16 mouse cellular contexts compared by ENCODE assay signal in genomic region chr13:32934706-32935381, GRCm38 (mm10). TPM values are rescaled to one million over a fixed set of nuclear protein-coding genes. Genes with fewer than 3 reads are reported as not detected.
A peak's percentile ranks its signal among the peaks of the same experiment; 100 is the strongest.
DNase-seq lines count a peak whose midpoint lies in the region; ATAC-seq and TF ChIP-seq lines count a peak whose summit lies in the region.
"Had no signal": no experiment of that assay in that cellular context is flagged by ENCODE, and none has a peak within 500 bp of the region (broad histone marks: within the 10 kb centered on the region; RNA-seq: fewer than 3 reads in every experiment).

No protein-coding gene starts in this region.

- no peak overlapping the region for H3K4me3 ChIP-seq in midbrain, embryonic 14.5 days (replicated peaks; ENCODE audit: low read depth, low read length)
- no peak overlapping the region for H3K4me3 ChIP-seq in midbrain, embryonic 10.5 days
- H3K4me3 ChIP-seq in MEL (ENCODE audit: control insufficient read depth in 1 of 2, insufficient read depth in 1 of 2, low read depth in 2 of 2, low read length in 2 of 2) = no peak overlapping the region
- no peak overlapping the region for H3K4me3 ChIP-seq in embryonic facial prominence, embryonic 14.5 days (ENCODE audit: low read depth, low read length)

- ATAC-seq in midbrain, embryonic 14.5 days (ENCODE audit: low FRiP score, low TSS enrichment) = 0 out of 2 replicates have a peak, but pooled peaks have one; percentile 24
- peak; percentile 55; the same call in 1 of the 2 replicates for ATAC-seq in embryonic facial prominence, embryonic 14.5 days (ENCODE audit: low read depth)
- ATAC-seq in activated CD4-positive, CD25-positive, alpha-beta regulatory T cell, adult 4 months = no peak
- ATAC-seq: hindbrain, postnatal 0 days; lung, postnatal 0 days had no signal

- H3K27ac ChIP-seq in midbrain, embryonic 14.5 days (replicated peaks; ENCODE audit: low read depth, low read length) = no peak overlapping the region
- no peak overlapping the region for H3K27ac ChIP-seq in midbrain, embryonic 10.5 days (replicated peaks)
- H3K27ac ChIP-seq in MEL (ENCODE audit: control insufficient read depth, low read depth, low read length) = no peak overlapping the region
- no peak overlapping the region for H3K27ac ChIP-seq in embryonic facial prominence, embryonic 14.5 days (replicated peaks; ENCODE audit: low read depth, low read length)
- H3K27ac ChIP-seq: hindbrain, postnatal 0 days; kidney, postnatal 0 days had no signal

- H3K4me1 ChIP-seq in midbrain, embryonic 14.5 days (ENCODE audit: control insufficient read depth, insufficient read depth, low read length) = no peaks in the 10 kb centered on the region
- H3K4me1 ChIP-seq in midbrain, embryonic 10.5 days = no peaks in the 10 kb centered on the region
- no peaks in the 10 kb centered on the region for H3K4me1 ChIP-seq in MEL (ENCODE audit: control insufficient read depth in 1 of 2, insufficient read depth in 2 of 2, low read length in 2 of 2)
- H3K4me1 ChIP-seq in embryonic facial prominence, embryonic 14.5 days (ENCODE audit: control insufficient read depth, insufficient read depth, low read length) = no peaks in the 10 kb centered on the region

- H3K27me3 ChIP-seq in midbrain, embryonic 14.5 days (ENCODE audit: control insufficient read depth, insufficient read depth, low read length) = no peaks in the 10 kb centered on the region
- H3K27me3 ChIP-seq in midbrain, embryonic 10.5 days (ENCODE audit: low read depth, poor library complexity, severe bottlenecking) = no peaks in the 10 kb centered on the region
- H3K27me3 ChIP-seq in MEL (ENCODE audit: control insufficient read depth in 1 of 2, insufficient read depth in 2 of 2, low read length in 2 of 2) = peaks cover 3 to 5% of the 10 kb centered on the region in 2 experiments; a peak in 3 of 4 replicates
- H3K27me3 ChIP-seq in embryonic facial prominence, embryonic 14.5 days (replicated peaks; ENCODE audit: control insufficient read depth, insufficient read depth, low read length) = no peaks in the 10 kb centered on the region

- TF ChIP-seq RAD21 in MEL (IDR thresholded peaks at IDR 0.05; ENCODE audit: low read depth, low read length) = no peak

- no peak overlapping the region for H3K9ac ChIP-seq in midbrain, embryonic 14.5 days (replicated peaks; ENCODE audit: low read length)
- H3K9ac ChIP-seq in MEL (ENCODE audit: control insufficient read depth, low read depth, low read length, poor library complexity, severe bottlenecking) = no peak overlapping the region
- H3K9ac ChIP-seq in embryonic facial prominence, embryonic 14.5 days (ENCODE audit: low read depth, low read length) = no peak overlapping the region

- WGBS in midbrain, embryonic 14.5 days = 47% methylated on average over 1 of the region's 1 CpGs
- 51% methylated on average over 1 of the region's 1 CpGs for WGBS in midbrain, embryonic 10.5 days
- 21% methylated on average over 1 of the region's 1 CpGs for WGBS in embryonic facial prominence, embryonic 14.5 days

- H3K4me2 ChIP-seq in midbrain, embryonic 14.5 days (ENCODE audit: low read length) = no peak overlapping the region
- no peak overlapping the region for H3K4me2 ChIP-seq in embryonic facial prominence, embryonic 14.5 days (ENCODE audit: low read depth, low read length)

- no peak for DNase-seq in midbrain, embryonic 14.5 days
- no peak for DNase-seq in midbrain, embryonic 10.5 days (ENCODE audit: low spot score)
- DNase-seq in MEL (ENCODE audit: low read depth, low spot score) = peak; percentile 17
- peak; percentile 64 for DNase-seq in embryonic facial prominence, embryonic 14.5 days (ENCODE audit: low spot score)
- peak; percentile 10 for DNase-seq in skeletal muscle tissue, adult 2 months (ENCODE audit: low read depth, low spot score)
- no peak for DNase-seq in right cerebral cortex, postnatal 14 days
- DNase-seq: adrenal gland, postnatal 36 days; cerebellum, adult 11-12 months had no signal

- no peak for TF ChIP-seq POLR2A in MEL (IDR thresholded peaks at IDR 0.05; ENCODE audit: control insufficient read depth in 1 of 2, insufficient read depth in 1 of 2, low read depth in 1 of 2, low read length in 2 of 2, poor library complexity in 1 of 2)

- H3K79me2 ChIP-seq in MEL (ENCODE audit: control insufficient read depth, insufficient read depth, low read length, poor library complexity) = no peaks in the 10 kb centered on the region

- no peak for TF ChIP-seq EP300 in MEL (IDR thresholded peaks at IDR 0.05; ENCODE audit: low read depth in 1 of 2, low read length in 2 of 2)

- H3K9me3 ChIP-seq in midbrain, embryonic 14.5 days (ENCODE audit: control insufficient read depth, low read length) = no peaks in the 10 kb centered on the region
- no peaks in the 10 kb centered on the region for H3K9me3 ChIP-seq in midbrain, embryonic 10.5 days (replicated peaks)
- H3K9me3 ChIP-seq in MEL (replicated peaks; ENCODE audit: insufficient read depth, low read length) = no peaks in the 10 kb centered on the region
- H3K9me3 ChIP-seq in embryonic facial prominence, embryonic 14.5 days (ENCODE audit: control insufficient read depth, low read length) = 0 out of 2 replicates have a peak, but pooled peaks cover 4% of the 10 kb centered on the region

- no peak for TF ChIP-seq CTCF in MEL (IDR thresholded peaks at IDR 0.05 in 2 of 3, conservative IDR thresholded peaks at IDR 0.05 in 1 of 3; ENCODE audit: control insufficient read depth in 1 of 3, insufficient read depth in 1 of 3, low read depth in 2 of 3, low read length in 3 of 3, poor library complexity in 1 of 3, severe bottlenecking in 1 of 3)

- no peaks in the 10 kb centered on the region for H3K36me3 ChIP-seq in midbrain, embryonic 14.5 days (ENCODE audit: control insufficient read depth, insufficient read depth, low read length)
- H3K36me3 ChIP-seq in midbrain, embryonic 10.5 days = no peaks in the 10 kb centered on the region
- H3K36me3 ChIP-seq in MEL (ENCODE audit: control insufficient read depth in 1 of 2, insufficient read depth in 2 of 2, low read length in 2 of 2) = no peaks in the 10 kb centered on the region
- H3K36me3 ChIP-seq in embryonic facial prominence, embryonic 14.5 days (ENCODE audit: control insufficient read depth, insufficient read depth, low read length) = no peaks in the 10 kb centered on the region

TF ChIP-seq in MEL, 35 proteins besides CTCF, POLR2A, EP300 and RAD21:
- TF ChIP-seq RCOR1 (IDR thresholded peaks at IDR 0.05; ENCODE audit: low read depth, low read length) (no peak), CHD2 (IDR thresholded peaks at IDR 0.05; ENCODE audit: low read length) (no peak), MAFK (IDR thresholded peaks at IDR 0.05; ENCODE audit: borderline replicate concordance, low read depth, low read length) (no peak), CHD1 (IDR thresholded peaks at IDR 0.05; ENCODE audit: low read depth, low read length) (no peak), ZMIZ1 (IDR thresholded peaks at IDR 0.05; ENCODE audit: low read depth, low read length) (no peak), KAT2A (conservative IDR thresholded peaks at IDR 0.05; ENCODE audit: low read depth, low read length) (no peak), POLR2AphosphoS2 (IDR thresholded peaks at IDR 0.05; ENCODE audit: low read length) (no peak), E2F4 (IDR thresholded peaks at IDR 0.05; ENCODE audit: borderline replicate concordance, low read depth, low read length) (no peak), USF2 (IDR thresholded peaks at IDR 0.05; ENCODE audit: borderline replicate concordance in 1 of 2, insufficient read depth in 1 of 2, low read depth in 1 of 2, low read length in 2 of 2) (no peak), USF1 (IDR thresholded peaks at IDR 0.05; ENCODE audit: low read depth, low read length) (no peak), GABPA (IDR thresholded peaks at IDR 0.05; ENCODE audit: low read depth, low read length) (no peak), MXI1 (IDR thresholded peaks at IDR 0.05; ENCODE audit: low read depth, low read length) (no peak), MAX (IDR thresholded peaks at IDR 0.05; ENCODE audit: low read length) (no peak), SMC3 (IDR thresholded peaks at IDR 0.05; ENCODE audit: low read depth, low read length) (no peak), ZKSCAN1 (IDR thresholded peaks at IDR 0.05; ENCODE audit: low read depth, low read length) (no peak), POLR2AphosphoS5 (IDR thresholded peaks at IDR 0.05; ENCODE audit: borderline replicate concordance, low read depth, low read length) (no peak), ETS1 (IDR thresholded peaks at IDR 0.05; ENCODE audit: low read depth, low read length) (no peak), HCFC1 (IDR thresholded peaks at IDR 0.05; ENCODE audit: low read depth, low read length) (no peak), NELFE (IDR thresholded peaks at IDR 0.05; ENCODE audit: low read depth, low read length) (no peak)
TF ChIP-seq in MEL: peak in this region for 0.

RNA-seq across cellular contexts. Expression of gene Serpinb6b, which starts 30.2 kb away (rescaled TPM):
- 0.81 and 0.95 TPM in 2 replicates for polyA plus RNA-seq in midbrain, embryonic 14.5 days (2014; fragmentation: Nextera tagmentation; extraction: Ambion mirVana)
- 0.55 and 0.63 TPM in 2 replicates for polyA plus RNA-seq in midbrain, embryonic 10.5 days (2016; fragmentation: Nextera tagmentation; extraction: Ambion mirVana)
- 0.20 and 0.27 TPM in 2 replicates for total RNA-seq in MEL (2012; rRNA removed)
- polyA plus RNA-seq in MEL (2012; ENCODE audit: insufficient read depth in 1 of 2, insufficient read length in 2 of 2, low read depth in 1 of 2, low replicate concordance in 2 of 2, missing spikeins in 1 of 2) = 1 to 10 TPM in 1 of 2 experiments, not detected in 1; 1.2 TPM
- 2.4 and 3.0 TPM in 2 replicates for polyA plus RNA-seq in embryonic facial prominence, embryonic 14.5 days (2014; fragmentation: Nextera tagmentation; extraction: Ambion mirVana)
- 10 to 100 TPM; 35.6 to 41.4 TPM for polyA plus RNA-seq in activated CD4-positive, CD25-positive, alpha-beta regulatory T cell, adult 4 months (2017; shearing (Covaris generic))

RNA-seq across cellular contexts. Expression of gene Serpinb1c, which starts 36.8 kb away (rescaled TPM):
- not detected in 2 replicates for polyA plus RNA-seq in midbrain, embryonic 14.5 days (2014; fragmentation: Nextera tagmentation; extraction: Ambion mirVana)
- polyA plus RNA-seq in midbrain, embryonic 10.5 days (2016; fragmentation: Nextera tagmentation; extraction: Ambion mirVana) = not detected in 2 replicates
- total RNA-seq in MEL (2012; rRNA removed) = not detected in 2 replicates
- polyA plus RNA-seq in MEL (2012; ENCODE audit: insufficient read depth in 1 of 2, insufficient read length in 2 of 2, low read depth in 1 of 2, low replicate concordance in 2 of 2, missing spikeins in 1 of 2) = not detected
- polyA plus RNA-seq in embryonic facial prominence, embryonic 14.5 days (2014; fragmentation: Nextera tagmentation; extraction: Ambion mirVana) = not detected in 2 replicates
- polyA plus RNA-seq in activated CD4-positive, CD25-positive, alpha-beta regulatory T cell, adult 4 months (2017; shearing (Covaris generic)) = not detected
- total RNA-seq: adrenal gland, postnatal 36 days; hindbrain, postnatal 0 days; layer of hippocampus, postnatal 25 days had no signal
- polyA plus RNA-seq: gonadal fat pad, adult 2 months; hindbrain, postnatal 0 days; kidney, postnatal 0 days; limb, embryonic 11.5 days; small intestine, adult 2 months had no signal

Comparison
In these comparisons a context has a peak if more than half of its experiments do, and no peak if none do; other contexts are left out.
1. DNase-seq: peak in MEL (single experiment), embryonic facial prominence, embryonic 14.5 days (single experiment) and skeletal muscle tissue, adult 2 months (single experiment); none in midbrain, embryonic 14.5 days (single experiment), midbrain, embryonic 10.5 days (single experiment) and right cerebral cortex, postnatal 14 days (single experiment).